Mouse (Mus musculus) natural killer cell, adult 2 months (primary cell): ENCODE data around the gene Zfyve9.

Source experiments
- DNase-seq, 2 experiments: peaks; one replicate each; pipeline ENCODE4 v3.0.0; 2022; ENCODE audit warnings: low spot score in 2 of 2

Zfyve9 gene

DNA sequence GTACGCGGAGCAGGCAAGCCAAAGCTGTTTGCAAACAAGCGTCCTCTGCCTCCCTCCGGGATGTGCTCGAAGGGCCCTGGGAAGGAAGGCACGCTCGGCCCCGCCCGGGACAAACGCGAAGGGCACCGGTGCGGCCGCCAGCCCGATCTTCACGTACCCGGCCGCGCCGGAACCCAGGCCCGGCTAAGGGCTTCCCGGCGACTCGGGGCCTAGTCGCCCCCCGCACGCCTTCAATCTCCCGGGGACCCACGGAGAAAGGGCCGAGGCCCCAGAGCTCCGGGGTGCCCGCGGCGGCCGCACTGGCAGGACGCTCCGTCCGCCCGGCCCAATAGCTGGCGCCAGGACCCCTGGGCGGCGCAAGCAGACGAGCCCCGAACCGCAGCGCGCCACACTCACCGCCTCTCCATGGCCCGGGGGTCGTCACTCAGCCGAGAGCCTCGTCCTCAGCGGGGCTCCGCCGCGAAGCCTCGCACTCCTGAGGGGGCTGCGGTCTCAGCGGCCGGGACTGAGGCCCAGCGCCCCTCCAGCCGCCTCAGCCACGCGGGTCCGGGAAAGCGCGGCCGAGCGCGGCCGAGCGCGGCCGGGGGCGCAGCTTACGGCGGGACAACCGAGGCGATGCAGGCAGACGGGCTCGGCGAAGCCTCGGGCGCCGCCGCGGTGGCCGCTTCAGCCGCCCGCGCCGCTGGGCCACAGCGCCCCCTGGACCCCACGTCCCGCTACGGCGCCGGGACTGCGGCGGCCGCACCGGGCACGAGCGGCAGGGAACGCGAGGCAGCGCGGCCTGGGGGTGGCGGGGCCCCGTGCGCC is at the start of gene Zfyve9:
Gene Zfyve9, minus strand, starts transcription at position 742 of the 807 bp plus-strand sequence.
- DNase-seq, result peak in 1 of 2 experiments; percentile 55

DNA sequence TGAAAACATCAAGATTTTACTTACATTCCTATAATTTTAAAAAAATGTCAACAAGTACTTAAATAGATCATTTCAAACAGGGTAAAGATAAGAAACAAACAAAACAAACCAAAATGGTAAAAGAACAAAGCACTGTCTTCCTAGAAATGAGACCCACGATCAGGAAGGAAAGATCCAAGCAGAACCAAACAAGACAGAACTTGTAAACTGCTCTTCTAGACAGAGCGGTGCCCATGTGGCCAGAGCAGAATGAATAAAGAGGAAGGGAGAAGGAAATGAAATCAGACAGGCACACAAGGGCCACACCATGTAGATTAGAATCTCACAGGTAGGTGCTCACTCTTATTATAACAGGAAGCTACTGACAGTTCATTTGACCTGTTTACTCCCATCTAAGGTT is 46.0 kb upstream of the Zfyve9 start:
- DNase-seq, result no peak

DNA sequence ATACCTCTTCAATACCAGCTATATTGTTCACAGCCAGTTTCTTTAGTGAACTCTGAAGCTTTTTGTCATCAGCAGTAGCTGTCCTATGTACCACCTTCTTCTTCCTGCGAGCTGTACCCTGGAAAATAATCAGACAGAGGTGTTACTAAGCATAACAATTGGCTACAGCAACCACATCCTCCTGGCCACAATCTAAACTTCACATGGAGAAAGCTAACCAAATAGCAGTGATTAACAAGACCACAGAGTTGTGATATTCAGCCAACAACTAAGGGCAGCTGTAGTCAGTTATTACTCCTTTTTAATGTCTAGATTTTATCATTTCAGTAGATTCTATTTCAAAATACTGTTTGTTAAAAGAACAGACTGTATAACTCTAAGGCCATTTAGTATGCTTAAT is 45.5 kb upstream of the Zfyve9 start:
- DNase-seq, result peak; percentile 4 to 29

DNA sequence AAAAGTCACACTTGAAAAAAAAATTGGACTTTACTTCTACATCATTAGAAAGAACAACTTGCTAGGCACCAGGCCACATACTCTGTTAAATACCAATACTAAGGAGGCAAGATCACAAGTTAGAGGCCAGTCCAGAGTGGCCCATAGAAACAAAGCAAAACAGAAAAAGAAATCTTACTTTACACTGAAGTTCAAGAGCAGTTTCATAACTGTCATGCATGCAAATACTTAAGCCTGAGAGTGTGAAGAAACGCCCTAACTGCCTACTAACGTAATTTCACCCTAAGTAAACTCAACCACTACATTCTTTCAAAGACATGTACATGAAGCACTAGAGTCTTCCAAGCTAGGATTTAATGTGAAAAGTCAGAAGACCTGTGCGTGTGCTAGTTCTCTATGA is 45.1 kb upstream of the Zfyve9 start:
- no peak for DNase-seq

DNA sequence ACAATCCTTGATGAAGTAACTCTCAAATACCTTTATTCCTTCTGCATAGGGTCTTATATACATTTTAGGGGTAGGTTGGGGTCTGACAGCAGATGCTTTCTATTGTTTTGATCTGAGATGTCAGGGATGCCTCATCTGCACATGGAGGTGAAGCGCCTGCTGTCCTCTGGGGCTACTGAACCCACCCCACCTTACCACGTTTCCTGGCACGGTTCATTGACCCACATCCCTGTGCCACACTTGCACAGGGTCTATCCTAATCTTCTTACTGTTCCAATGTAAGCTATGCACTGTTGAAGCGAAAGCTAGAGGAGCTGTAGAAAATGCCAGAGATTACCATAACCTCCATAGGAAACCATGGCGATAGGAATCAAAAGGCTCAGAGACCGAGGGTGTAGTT is 31.0 kb upstream of the Zfyve9 start:
- DNase-seq, result no peak

DNA sequence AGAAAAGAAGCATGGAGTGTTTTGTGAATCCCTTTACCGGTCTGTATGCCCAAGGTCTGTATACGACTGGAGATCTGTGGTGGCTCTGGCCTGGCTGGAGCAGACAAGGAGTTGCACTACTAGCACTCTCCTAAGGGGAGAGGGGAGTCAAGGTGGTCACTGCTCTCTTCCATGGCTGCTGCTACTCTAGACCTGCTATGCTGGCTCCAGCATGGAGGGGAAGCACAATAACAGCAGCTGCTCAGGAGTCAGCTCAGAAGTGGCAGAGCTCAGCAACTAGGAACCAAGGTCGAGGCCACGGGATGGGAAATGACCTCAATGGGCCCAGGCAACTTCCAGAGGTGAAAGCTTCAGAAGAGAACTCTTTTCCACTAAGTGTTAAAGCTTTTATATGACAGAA is 30.5 kb upstream of the Zfyve9 start:
- no peak for DNase-seq

DNA sequence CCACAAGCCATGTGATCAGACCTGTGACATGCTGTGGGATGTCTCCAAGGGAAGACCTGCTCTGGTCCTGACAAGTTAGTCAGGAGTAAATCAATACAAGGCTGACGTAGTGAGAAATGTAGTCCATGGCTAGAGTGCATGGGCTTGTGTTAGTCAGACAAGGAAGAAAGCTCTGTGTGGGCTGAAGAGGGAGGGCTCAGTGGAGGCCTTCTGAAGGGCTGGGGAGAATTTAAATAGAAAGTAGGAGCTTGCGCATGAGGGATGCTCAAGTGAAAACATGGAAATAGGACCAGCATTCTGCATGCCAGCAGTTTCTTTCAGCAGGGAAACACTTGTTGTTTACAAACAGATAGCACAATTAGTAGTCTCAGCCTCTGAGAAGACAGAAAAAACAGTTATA is 22.9 kb upstream of the Zfyve9 start:
- no peak for DNase-seq

DNA sequence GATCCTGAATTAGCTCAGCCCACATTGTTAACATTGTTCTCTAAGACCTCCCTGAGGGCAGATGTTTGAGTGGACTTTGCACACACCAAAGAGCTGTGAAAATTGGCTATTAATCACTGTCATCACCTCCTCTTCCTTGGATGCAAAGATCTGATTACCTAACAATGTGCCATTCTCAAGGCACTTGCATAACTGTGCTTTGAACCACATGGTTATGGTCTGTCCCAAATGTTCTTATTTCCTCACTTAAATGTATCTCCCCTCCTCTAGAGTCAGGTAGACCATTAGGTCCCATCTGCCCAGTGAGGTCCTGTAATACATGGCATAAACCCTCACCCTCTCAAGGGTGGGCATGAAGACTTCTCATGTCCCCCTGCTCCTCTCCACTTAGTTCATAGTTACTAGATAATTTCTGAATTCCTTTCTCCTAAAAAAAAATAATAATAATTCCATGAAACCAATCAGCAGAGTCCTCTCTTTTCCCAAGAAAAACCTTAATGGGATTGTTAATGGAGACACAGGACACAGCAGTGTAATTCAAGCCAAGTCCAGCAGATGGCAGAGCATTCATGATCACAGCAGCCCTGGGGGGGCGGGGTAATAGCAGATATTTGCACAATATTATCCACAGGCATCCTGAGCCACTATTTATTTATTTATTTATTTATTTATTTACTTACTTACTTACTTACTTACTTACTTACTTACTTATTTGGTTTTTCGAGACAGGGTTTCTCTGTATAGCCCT is 17.7 kb upstream of the Zfyve9 start:
- DNase-seq, result peak in 1 of 2 experiments; percentile 35

DNA sequence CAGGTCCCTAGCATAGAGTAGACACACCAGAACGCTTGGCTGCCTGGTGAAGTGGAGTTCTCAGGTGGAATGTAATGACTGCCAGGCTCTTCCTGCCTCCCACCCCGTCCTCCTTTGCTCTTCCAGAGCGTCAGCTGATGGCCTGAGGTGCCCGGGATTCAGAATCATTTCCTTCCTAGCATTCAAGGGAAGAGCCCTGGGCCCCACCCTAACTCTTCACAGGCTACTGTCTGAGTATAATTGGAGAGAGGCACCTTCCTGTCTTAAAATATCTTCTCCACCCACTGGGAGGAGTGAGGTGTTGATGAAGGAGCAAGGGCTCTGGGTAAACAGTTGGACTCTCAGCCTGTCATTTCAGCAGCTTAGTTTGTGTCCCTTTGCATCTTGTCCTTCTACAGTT is 16.1 kb upstream of the Zfyve9 start:
- DNase-seq, result no peak

DNA sequence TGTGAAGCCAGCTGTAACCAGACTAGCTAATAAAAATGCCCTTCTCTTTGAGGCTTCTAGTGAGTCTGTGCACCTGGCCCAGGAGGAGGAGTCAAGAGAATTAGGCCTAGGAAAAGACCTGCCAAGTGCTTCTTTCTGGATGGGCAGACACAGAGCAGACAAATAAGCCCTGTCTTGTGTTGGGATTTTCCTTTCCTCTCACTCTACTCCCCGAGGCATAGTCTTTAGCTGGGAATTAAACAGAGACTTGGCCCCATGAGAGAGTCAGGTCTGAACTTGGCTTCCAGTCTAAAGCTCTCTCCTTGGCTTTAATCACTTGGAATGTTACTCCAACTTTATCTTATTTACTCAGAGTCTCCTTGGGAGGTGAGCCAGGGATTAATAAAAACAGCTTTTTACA is 13.3 kb upstream of the Zfyve9 start:
- DNase-seq, result no peak

DNA sequence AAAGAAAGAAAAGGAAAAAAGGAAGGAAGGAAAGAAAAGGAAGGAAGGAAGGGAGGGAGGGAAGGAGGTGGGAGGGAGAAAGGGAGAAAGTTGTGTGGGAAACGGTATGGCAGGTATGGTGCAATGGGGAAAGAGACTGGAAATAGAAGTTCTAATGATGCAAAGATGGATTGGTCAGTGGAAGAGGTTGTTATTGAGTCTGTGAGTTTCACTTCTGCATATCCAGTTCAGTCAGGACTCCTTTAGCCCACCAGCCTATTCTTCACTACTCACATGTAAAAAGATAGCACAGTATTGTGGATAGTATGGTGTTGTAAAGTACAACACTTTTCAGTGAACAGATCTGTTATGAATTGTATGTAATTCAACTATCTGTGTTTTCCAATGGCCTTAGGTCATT is 9.9 kb upstream of the Zfyve9 start:
- no peak for DNase-seq

DNA sequence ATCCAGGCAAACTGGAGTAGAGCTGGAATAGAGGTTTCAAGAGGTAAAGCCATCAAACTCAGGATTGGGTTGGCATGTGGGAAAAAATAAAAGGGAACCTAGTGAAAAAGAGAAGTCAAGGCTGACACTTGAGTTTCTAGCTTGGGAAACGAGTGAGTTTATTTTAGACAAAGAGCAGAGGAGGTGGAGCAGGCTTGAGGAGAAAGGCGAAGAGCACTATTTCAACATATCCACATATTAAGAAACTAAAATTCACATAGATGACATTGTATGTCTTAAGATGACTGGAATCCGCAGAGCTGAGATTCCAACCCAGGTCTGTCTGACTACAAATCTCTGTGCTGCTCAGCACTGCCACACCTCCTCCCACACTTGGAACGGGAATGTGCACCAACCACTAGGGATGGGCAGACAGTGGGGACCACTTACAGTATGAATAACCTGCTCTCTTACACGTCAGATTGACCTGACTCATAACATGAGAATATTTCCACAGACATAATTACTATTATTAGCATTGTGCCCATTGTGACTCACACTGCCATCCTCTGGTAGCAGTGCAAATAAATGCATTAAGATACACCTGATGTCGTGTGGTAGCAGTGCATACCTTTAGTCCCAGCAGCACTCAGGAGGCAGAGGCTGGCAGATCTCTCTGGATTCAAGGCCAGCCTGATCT is 8.8 kb upstream of the Zfyve9 start:
- no peak for DNase-seq

DNA sequence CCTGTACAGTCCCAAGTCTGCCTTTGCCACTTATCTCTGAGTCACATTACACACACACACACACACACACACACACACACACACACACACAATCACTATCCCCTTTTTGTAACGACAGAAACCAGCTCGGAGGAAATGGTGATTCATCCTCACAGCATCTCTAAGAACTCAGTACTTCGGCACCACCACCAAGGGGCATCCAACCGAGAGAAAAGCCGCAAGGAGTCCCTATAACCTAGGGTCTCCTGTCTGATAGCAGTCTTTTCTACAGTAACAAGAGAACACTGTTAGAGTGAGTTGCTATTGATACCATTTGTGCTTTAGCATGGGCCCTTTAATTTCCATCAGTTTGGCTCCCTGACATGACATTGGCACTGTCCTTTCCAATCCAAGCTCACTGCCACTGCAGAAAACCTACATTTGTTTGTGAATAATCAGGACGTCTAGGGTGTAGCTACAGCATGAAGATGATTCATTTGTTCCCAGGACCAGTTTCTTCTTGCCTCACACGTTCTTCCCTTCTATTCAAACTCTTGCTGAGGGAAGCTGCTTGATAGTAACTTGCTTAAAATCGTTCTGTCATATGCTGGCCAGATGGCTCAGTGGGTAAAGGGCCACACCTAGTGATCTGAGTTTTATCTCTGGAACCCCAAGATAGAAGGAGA is 2.0 kb upstream of the Zfyve9 start:
- DNase-seq, result no peak

DNA sequence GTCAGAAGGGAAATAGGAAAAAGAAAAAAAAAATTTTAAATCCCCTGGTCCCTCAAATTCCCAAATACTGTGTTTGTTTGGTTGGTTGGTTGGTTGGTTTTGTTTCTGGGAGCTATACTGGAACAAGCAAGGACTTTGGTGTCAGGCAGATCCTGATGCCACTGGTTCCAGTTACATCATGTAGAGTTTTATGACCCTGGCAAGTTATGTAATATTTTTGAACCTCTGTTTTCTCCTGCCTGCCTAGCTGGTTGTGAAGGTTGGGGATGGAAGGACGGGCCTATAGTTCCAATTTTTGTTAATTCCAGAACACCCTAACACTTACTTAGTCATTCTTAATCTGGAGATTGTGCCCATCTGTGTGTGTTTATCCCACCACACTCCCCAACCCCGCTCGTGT is 998 bp upstream of the Zfyve9 start:
- DNase-seq, result no peak

DNA sequence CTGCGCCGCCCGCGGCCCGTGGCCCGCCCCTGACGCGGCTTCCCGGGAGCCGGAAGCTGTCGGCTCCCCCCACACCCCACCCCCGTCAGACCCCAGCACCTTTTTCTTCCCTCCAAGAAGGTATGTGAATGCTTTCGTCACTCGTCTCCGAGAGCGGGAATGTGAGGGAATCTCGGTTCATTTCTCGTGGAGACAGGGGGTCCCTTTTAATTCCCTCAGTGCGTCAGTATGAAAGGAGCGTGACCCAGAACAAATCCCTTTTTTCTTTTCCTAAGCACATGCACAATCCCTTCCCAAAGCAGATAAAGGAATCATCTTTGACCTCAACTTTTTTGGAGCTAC is 237 bp upstream of the Zfyve9 start:
- no peak for DNase-seq

DNA sequence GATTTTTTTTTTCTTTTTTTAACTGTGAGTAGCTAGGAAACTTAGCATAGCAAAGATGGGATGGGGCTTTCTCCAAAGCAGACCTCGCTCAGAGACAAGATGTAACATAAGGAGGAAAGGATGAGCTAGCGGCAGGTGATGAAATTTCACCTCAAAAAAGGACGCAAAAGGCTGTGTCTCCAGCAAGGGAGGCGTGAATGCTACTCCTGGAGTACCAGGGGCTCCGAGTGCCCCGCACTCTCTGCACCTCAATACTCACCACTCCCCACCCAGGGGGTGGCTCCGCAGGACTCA is 888 bp downstream of the Zfyve9 start:
- no peak for DNase-seq

DNA sequence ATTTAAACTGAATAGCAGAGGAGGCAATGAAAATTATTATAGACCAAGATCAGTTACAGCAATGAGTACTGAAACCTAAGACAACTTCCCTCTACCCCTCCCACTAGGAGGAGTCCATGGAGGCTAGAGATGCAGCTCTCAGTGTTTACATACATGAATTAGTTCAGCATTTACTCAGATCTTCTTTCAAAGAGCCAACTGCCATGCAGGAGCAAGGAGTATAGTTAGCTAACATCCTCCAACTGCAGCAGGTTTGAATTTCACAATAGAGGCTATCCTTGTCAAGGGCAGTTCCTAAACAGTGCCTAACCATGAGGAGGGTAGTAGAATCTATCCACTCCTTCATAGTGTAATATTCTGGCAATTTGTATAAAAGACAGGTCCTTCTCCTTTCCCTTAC is 12.1 kb downstream of the Zfyve9 start:
- no peak for DNase-seq

DNA sequence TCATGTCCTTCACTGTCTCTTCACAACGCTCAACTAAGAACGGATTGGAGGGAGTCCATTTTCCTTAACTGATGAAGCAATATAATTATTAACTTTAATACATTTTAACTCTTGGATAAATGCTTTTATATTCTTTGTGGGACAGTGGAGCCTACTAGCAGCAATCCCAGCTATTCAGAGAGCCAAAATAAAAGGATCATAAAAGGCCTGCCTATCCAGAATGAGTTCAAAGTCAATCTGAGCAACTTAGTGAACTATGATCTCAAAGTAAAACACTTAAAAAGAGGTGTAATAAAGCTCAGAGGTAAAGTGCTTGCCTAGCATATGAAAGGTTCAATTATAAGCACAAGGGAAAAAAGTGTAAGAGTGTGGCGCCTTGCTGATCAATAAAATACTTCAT is 21.0 kb downstream of the Zfyve9 start:
- DNase-seq, result no peak

DNA sequence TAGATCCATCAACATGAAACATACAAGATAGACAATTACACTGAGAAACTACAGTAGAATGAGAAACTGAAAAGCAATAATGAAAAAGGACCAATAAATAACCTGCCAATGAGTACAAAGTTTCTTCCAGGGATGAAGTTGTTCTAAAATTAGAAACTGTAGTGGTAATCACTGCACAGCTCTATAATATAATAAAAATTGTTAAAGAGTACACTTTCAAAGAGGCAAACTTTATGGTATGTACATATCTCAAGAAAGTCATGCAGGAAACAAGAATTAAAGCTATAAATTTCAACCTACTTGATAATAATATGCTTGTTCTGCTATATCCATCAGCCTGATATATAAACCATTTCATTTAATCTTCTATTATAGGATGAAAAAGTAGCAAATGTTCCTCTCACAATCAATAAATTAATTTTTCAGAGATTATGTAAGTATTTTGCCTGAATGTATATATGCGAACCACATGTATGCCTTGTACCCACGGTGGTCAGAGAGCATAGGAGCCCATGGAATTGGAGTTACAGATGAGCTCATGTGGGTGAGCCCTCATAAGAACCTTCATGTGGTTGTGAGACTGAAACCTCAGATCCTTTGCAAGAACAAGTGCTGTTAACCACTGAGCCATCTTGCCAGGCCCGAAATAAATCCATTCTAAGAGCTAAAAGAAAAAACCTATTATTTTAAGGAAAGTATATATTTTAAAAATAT is 34.3 kb downstream of the Zfyve9 start:
- DNase-seq, result no peak

DNA sequence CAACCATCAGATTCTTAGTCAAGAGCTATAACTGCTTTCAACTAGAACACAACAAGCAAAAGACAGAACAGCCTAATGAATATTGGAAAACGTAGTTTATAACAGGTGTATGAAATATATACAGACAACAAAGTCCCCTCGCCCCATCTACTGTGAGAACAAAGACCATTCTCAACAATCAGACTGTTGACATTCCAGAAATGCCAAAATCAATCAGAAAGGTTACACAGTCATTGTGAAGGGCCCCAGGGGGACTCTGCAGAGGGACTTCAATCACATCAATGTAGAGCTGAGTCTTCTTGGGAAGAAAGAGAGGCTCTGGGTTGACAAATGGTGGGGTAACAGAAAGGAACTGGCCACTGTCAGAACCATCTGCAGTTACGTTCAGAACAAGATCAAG is 49.0 kb downstream of the Zfyve9 start:
- no peak for DNase-seq

DNA sequence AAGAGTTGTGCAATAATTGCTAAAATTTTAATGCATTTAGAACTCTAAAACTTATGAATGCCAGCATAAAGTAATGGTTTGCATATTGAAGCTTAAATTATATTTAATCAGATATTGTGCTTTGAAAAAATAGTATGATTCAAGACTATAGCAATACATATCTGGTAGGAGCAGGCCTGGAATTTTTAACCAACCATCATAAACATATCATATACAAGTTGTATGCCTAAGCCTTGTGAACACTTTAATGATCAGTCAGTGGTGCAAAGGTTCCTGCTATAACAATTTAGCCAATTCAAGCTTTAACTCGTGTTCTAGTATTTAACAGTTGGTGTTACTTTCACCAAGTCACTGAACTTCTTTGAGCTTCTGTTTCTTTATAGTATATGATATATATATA is 50.1 kb downstream of the Zfyve9 start:
- DNase-seq, result no peak

DNA sequence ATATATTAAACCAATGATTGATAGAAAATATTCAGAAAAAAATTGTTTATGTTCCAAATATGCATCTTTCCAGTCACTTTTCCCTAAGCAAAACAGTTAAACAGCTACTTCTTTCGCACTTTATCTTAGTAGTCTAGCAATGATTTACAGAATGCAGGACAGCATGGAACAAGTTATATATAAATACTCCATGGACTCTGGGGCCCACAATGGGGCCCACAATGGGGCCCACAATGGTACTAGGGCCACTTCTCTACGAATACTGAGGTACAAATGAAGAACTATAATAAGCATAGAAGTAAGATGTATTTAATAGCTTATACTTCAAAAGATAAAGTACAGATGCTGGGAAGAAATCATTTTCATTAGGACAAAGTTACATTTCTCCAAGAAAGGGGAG is 56.5 kb downstream of the Zfyve9 start:
- no peak for DNase-seq
